Mouse (Mus musculus): ENCODE results near the gene Dhtkd1. TPM values are rescaled to one million over a fixed set of nuclear protein-coding genes. Genes with fewer than 3 reads are reported as not detected.
A peak's percentile ranks its signal among the peaks of the same experiment; 100 is the strongest.
"Not testable (repeated sequence)": the region's sequence is repeated elsewhere in the genome, so short reads cannot be mapped to it uniquely, and the experiment has no call there.

Gene Dhtkd1
- polyA plus RNA-seq (2014; fragmentation: Nextera tagmentation; extraction: Ambion mirVana): 3.6 TPM in 2 replicates

DNA sequence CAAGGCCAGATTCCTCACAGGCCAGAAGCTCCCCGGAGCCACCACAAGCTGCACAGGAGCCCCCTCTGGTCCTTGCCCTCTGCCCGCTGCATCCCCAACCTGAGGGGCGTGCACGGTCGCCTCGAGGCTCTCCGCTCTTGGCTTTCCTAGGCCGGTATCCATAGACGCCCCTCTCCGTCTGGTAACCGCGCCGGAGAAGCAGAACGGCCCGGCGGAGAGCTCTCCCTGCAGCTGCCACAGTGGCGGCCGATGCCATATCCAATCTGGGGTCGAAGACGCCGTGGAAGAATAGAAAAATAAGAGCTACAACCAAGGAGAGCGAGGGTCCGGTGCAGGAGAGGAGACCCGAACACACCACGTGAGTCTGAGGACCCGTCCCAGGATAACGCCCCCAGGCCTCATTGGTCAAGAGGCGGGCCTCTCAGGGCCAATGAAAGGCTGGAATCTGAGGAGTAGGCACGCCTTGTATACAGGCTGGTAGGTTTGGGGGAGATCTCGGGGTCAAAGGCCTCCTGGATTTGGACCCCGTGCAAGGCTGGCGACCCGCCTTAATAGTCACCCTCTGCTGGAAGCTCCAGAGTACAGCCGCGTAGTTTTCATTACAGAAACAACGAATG, at the start of gene Dhtkd1:
TSS of gene Dhtkd1 (minus strand) at position 377 of the 617 bp plus-strand sequence.
- peak within 1 kb of the TSS; percentile 55 for H3K9ac ChIP-seq (replicated peaks; ENCODE audit: low read depth, low read length)

GRCm38 (mm10) chr2:5977532-5977931, 34.9 kb upstream of the Dhtkd1 start:
- Histone ChIP-seq H3K4me2 (replicated peaks; ENCODE audit: low read depth, low read length) (no peak overlapping the region), H3K4me3 (ENCODE audit: low read depth, low read length) (no peak overlapping the region), H3K9me3 (ENCODE audit: control insufficient read depth, low read depth, low read length) (no peaks in the 10 kb centered on the region), H3K4me1 (ENCODE audit: control insufficient read depth, insufficient read depth, low read length) (no peaks in the 10 kb centered on the region), H3K9ac (replicated peaks; ENCODE audit: low read depth, low read length) (no peak overlapping the region), H3K27me3 (ENCODE audit: control insufficient read depth, insufficient read depth, low read length) (no peaks in the 10 kb centered on the region), H3K27ac (ENCODE audit: low read length) (no peak overlapping the region), H3K36me3 (ENCODE audit: control insufficient read depth, insufficient read depth, low read length) (peaks cover 26% of the 10 kb centered on the region)
- WGBS: 93% methylated on average over 4 of the region's 4 CpGs
- ATAC-seq (ENCODE audit: insufficient number of reproducible peaks, insufficient read depth, low FRiP score, low read depth): no peak

More for the DNA sequence above, at the start of gene Dhtkd1:
- no peaks in the 10 kb centered on the region for H3K4me1 ChIP-seq (ENCODE audit: control insufficient read depth, insufficient read depth, low read length)
- H3K27me3 ChIP-seq (ENCODE audit: control insufficient read depth, insufficient read depth, low read length): no peaks in the 10 kb centered on the region
- H3K4me2 ChIP-seq (replicated peaks; ENCODE audit: low read depth, low read length): peak within 1 kb of the TSS; percentile 63
- ATAC-seq (ENCODE audit: insufficient number of reproducible peaks, insufficient read depth, low FRiP score, low read depth): peak; percentile 92
- under 1% methylated on average over 36 of the region's 36 CpGs for WGBS
- H3K36me3 ChIP-seq (ENCODE audit: control insufficient read depth, insufficient read depth, low read length): no peaks in the 10 kb centered on the region
- H3K4me3 ChIP-seq (ENCODE audit: low read depth, low read length): peak within 1 kb of the TSS; percentile 49
- no peaks in the 10 kb centered on the region for H3K9me3 ChIP-seq (ENCODE audit: control insufficient read depth, low read depth, low read length)
- H3K27ac ChIP-seq (ENCODE audit: low read length): no peak within 1 kb of the TSS

GRCm38 (mm10) chr2:5970629-5971028, 28.0 kb upstream of the Dhtkd1 start:
- not testable (repeated sequence) for H3K9ac ChIP-seq (replicated peaks; ENCODE audit: low read depth, low read length); H3K4me1 ChIP-seq (ENCODE audit: control insufficient read depth, insufficient read depth, low read length); H3K4me3 ChIP-seq (ENCODE audit: low read depth, low read length); H3K27me3 ChIP-seq (ENCODE audit: control insufficient read depth, insufficient read depth, low read length); H3K36me3 ChIP-seq (ENCODE audit: control insufficient read depth, insufficient read depth, low read length); ATAC-seq (ENCODE audit: insufficient number of reproducible peaks, insufficient read depth, low FRiP score, low read depth); H3K9me3 ChIP-seq (ENCODE audit: control insufficient read depth, low read depth, low read length); H3K4me2 ChIP-seq (replicated peaks; ENCODE audit: low read depth, low read length); H3K27ac ChIP-seq (ENCODE audit: low read length)
- WGBS: 95% methylated on average over 3 of the region's 3 CpGs

DNA sequence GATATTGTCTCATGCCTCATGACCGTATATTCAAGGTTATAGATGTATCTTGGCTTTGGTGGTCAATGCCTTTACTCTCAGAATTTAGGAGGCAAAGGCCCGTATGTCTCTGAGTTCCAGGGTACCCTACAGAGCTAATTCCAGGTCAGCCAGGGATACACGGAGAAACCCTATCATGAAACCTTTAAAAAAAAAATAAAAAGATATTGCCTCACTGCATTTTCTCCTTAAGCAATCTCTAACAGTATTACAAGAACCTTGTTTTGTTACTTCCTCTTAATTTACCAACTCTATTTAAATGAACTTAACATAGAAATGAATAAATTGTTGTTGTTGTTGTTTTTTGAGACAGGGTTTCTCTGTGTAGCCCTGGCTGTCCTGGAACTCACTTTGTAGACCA, 23.4 kb upstream of the Dhtkd1 start:
- no peaks in the 10 kb centered on the region for H3K4me1 ChIP-seq (ENCODE audit: control insufficient read depth, insufficient read depth, low read length)
- 92% methylated on average over 3 of the region's 3 CpGs for WGBS
- no peak overlapping the region for H3K4me3 ChIP-seq (ENCODE audit: low read depth, low read length)
- H3K36me3 ChIP-seq (ENCODE audit: control insufficient read depth, insufficient read depth, low read length): peaks cover 23% of the 10 kb centered on the region
- ATAC-seq (ENCODE audit: insufficient number of reproducible peaks, insufficient read depth, low FRiP score, low read depth): no peak
- H3K9ac ChIP-seq (replicated peaks; ENCODE audit: low read depth, low read length): no peak overlapping the region
- H3K4me2 ChIP-seq (replicated peaks; ENCODE audit: low read depth, low read length): no peak overlapping the region
- H3K27ac ChIP-seq (ENCODE audit: low read length): no peak overlapping the region
- H3K27me3 ChIP-seq (ENCODE audit: control insufficient read depth, insufficient read depth, low read length): no peaks in the 10 kb centered on the region
- H3K9me3 ChIP-seq (ENCODE audit: control insufficient read depth, low read depth, low read length): no peaks in the 10 kb centered on the region

- WGBS: 91% methylated on average over 4 of the region's 4 CpGs
- peaks cover 30% of the 10 kb centered on the region for H3K36me3 ChIP-seq (ENCODE audit: control insufficient read depth, insufficient read depth, low read length)
- H3K4me3 ChIP-seq (ENCODE audit: low read depth, low read length): not testable (repeated sequence)
These were observed 21.1 kb upstream of the Dhtkd1 start for GRCm38 (mm10) chr2:5963729-5964128.

GRCm38 (mm10) chr2:5962265-5962664, 19.7 kb upstream of the Dhtkd1 start:
- H3K9ac ChIP-seq (replicated peaks; ENCODE audit: low read depth, low read length): no peak overlapping the region
- H3K4me1 ChIP-seq (ENCODE audit: control insufficient read depth, insufficient read depth, low read length): no peaks in the 10 kb centered on the region
- H3K4me3 ChIP-seq (ENCODE audit: low read depth, low read length): no peak overlapping the region
- H3K4me2 ChIP-seq (replicated peaks; ENCODE audit: low read depth, low read length): no peak overlapping the region
- no peak overlapping the region for H3K27ac ChIP-seq (ENCODE audit: low read length)
- H3K36me3 ChIP-seq (ENCODE audit: control insufficient read depth, insufficient read depth, low read length): peaks cover 42% of the 10 kb centered on the region
- no peaks in the 10 kb centered on the region for H3K27me3 ChIP-seq (ENCODE audit: control insufficient read depth, insufficient read depth, low read length)
- ATAC-seq (ENCODE audit: insufficient number of reproducible peaks, insufficient read depth, low FRiP score, low read depth): no peak
- WGBS: 90% methylated on average over 2 of the region's 2 CpGs
- H3K9me3 ChIP-seq (ENCODE audit: control insufficient read depth, low read depth, low read length): no peaks in the 10 kb centered on the region

More at GRCm38 (mm10) chr2:5963729-5964128, 21.1 kb upstream of the Dhtkd1 start:
- not testable (repeated sequence) for H3K27me3 ChIP-seq (ENCODE audit: control insufficient read depth, insufficient read depth, low read length); H3K4me1 ChIP-seq (ENCODE audit: control insufficient read depth, insufficient read depth, low read length); ATAC-seq (ENCODE audit: insufficient number of reproducible peaks, insufficient read depth, low FRiP score, low read depth); H3K4me2 ChIP-seq (replicated peaks; ENCODE audit: low read depth, low read length); H3K9me3 ChIP-seq (ENCODE audit: control insufficient read depth, low read depth, low read length); H3K9ac ChIP-seq (replicated peaks; ENCODE audit: low read depth, low read length); H3K27ac ChIP-seq (ENCODE audit: low read length)

- no peak overlapping the region for H3K27ac ChIP-seq (ENCODE audit: low read length)
- peaks cover under 1% of the 10 kb centered on the region; the same call in 1 of the 2 replicates for H3K4me1 ChIP-seq (ENCODE audit: control insufficient read depth, insufficient read depth, low read length)
- H3K4me3 ChIP-seq (ENCODE audit: low read depth, low read length): no peak overlapping the region
- no peaks in the 10 kb centered on the region for H3K9me3 ChIP-seq (ENCODE audit: control insufficient read depth, low read depth, low read length)
- no peaks in the 10 kb centered on the region for H3K27me3 ChIP-seq (ENCODE audit: control insufficient read depth, insufficient read depth, low read length)
- H3K36me3 ChIP-seq (ENCODE audit: control insufficient read depth, insufficient read depth, low read length): peaks cover 34% of the 10 kb centered on the region
- no peak overlapping the region for H3K9ac ChIP-seq (replicated peaks; ENCODE audit: low read depth, low read length)
- no peak for ATAC-seq (ENCODE audit: insufficient number of reproducible peaks, insufficient read depth, low FRiP score, low read depth)
- H3K4me2 ChIP-seq (replicated peaks; ENCODE audit: low read depth, low read length): no peak overlapping the region
- 92% methylated on average over 9 of the region's 9 CpGs for WGBS
These were observed 15.1 kb upstream of the Dhtkd1 start for GRCm38 (mm10) chr2:5957705-5958104.

- under 1% methylated on average over 46 of the region's 46 CpGs for WGBS
- Histone ChIP-seq H3K9ac (replicated peaks; ENCODE audit: low read depth, low read length) (peak overlapping the region; percentile 80), H3K36me3 (ENCODE audit: control insufficient read depth, insufficient read depth, low read length) (no peaks in the 10 kb centered on the region), H3K4me3 (ENCODE audit: low read depth, low read length) (peak overlapping the region; percentile 91), H3K4me2 (replicated peaks; ENCODE audit: low read depth, low read length) (peak overlapping the region; percentile 85), H3K27me3 (ENCODE audit: control insufficient read depth, insufficient read depth, low read length) (no peaks in the 10 kb centered on the region), H3K4me1 (ENCODE audit: control insufficient read depth, insufficient read depth, low read length) (peaks cover 9% of the 10 kb centered on the region; the same call in 1 of the 2 replicates), H3K9me3 (ENCODE audit: control insufficient read depth, low read depth, low read length) (no peaks in the 10 kb centered on the region), H3K27ac (ENCODE audit: low read length) (peak overlapping the region; percentile 84)
- ATAC-seq (ENCODE audit: insufficient number of reproducible peaks, insufficient read depth, low FRiP score, low read depth): peak; percentile 56
These were observed 9.1 kb upstream of the Dhtkd1 start for GRCm38 (mm10) chr2:5951621-5952211.
